Comparison of ENCODE assay signal across 9 mouse cellular contexts in genomic region chr14:115392894-115393524, GRCm38 (mm10).
DNase-seq lines count a peak whose midpoint lies in the region; ATAC-seq lines count a peak whose summit lies in the region.
"Had no signal": no experiment of that assay in that cellular context is flagged by ENCODE, and none has a peak within 500 bp of the region (broad histone marks: within the 10 kb centered on the region; RNA-seq: fewer than 3 reads in every experiment).

No protein-coding gene starts in this region.

- H3K4me3 ChIP-seq in hindbrain, embryonic 10.5 days = no peak overlapping the region
- H3K4me3 ChIP-seq: limb, embryonic 15.5 days had no signal

- WGBS in hindbrain, embryonic 10.5 days = 53% methylated on average over 14 of the region's 14 CpGs

- no peaks in the 10 kb centered on the region for H3K9me3 ChIP-seq in hindbrain, embryonic 10.5 days
- H3K9me3 ChIP-seq: limb, embryonic 15.5 days had no signal

- no peaks in the 10 kb centered on the region for H3K4me1 ChIP-seq in hindbrain, embryonic 10.5 days (replicated peaks)
- H3K4me1 ChIP-seq: limb, embryonic 15.5 days had no signal

- H3K27me3 ChIP-seq in hindbrain, embryonic 10.5 days (ENCODE audit: insufficient read depth, poor library complexity, severe bottlenecking) = no peaks in the 10 kb centered on the region
- H3K27me3 ChIP-seq: limb, embryonic 15.5 days had no signal

- ATAC-seq in CD4-positive, CD25-positive, alpha-beta regulatory T cell, adult 4 months = peak; percentile 17
- ATAC-seq in activated CD4-positive, CD25-positive, alpha-beta regulatory T cell, adult 4 months = no peak

- no peak overlapping the region for H3K27ac ChIP-seq in hindbrain, embryonic 10.5 days
- H3K27ac ChIP-seq: limb, embryonic 15.5 days had no signal

- no peaks in the 10 kb centered on the region for H3K36me3 ChIP-seq in hindbrain, embryonic 10.5 days
- H3K36me3 ChIP-seq: limb, embryonic 15.5 days had no signal

- DNase-seq in 416B (ENCODE audit: low read depth) = peak; percentile 55
- peak; percentile 74 for DNase-seq in embryo, embryonic 10.5 days (ENCODE audit: low spot score)
- peak; percentile 41 for DNase-seq in hindbrain, embryonic 10.5 days (ENCODE audit: low spot score)
- DNase-seq in layer of hippocampus, adult 8-10 months (ENCODE audit: low spot score in 2 of 2) = peak; percentile 25 to 57
- peak; percentile 38 for DNase-seq in lung, postnatal 10 days
- DNase-seq in right cerebral cortex, adult 2 months (ENCODE audit: low spot score in 2 of 2) = peak; percentile 63 to 73
